Mouse (Mus musculus) embryonic facial prominence, embryonic 10.5 days (tissue): ENCODE data around the gene Krt80. TPM values are rescaled to one million over a fixed set of nuclear protein-coding genes. Genes with fewer than 3 reads are reported as not detected.
A peak's percentile ranks its signal among the peaks of the same experiment; 100 is the strongest.
"Not testable (repeated sequence)": the region's sequence is repeated elsewhere in the genome, so short reads cannot be mapped to it uniquely, and the experiment has no call there.

ENCODE experiments used
- DNase-seq: peaks from one replicate; pipeline ENCODE4 v3.0.0-alpha.2; 2017; ENCODE audit warnings: low spot score
- H3K27ac ChIP-seq: fragments of 300-500 bp; sonication (generic); replicated peaks from 2 replicates; pipeline ENCODE4 v1.5.1; 2016; ENCODE audit warnings: mild to moderate bottlenecking
- H3K27me3 ChIP-seq: fragments of 300-500 bp; sonication (generic); replicated peaks from 2 replicates; pipeline ENCODE4 v1.6.1; 2016; ENCODE audit warnings: low read depth, mild to moderate bottlenecking; ENCODE audit not compliant: poor library complexity, severe bottlenecking
- H3K36me3 ChIP-seq: fragments of 300-500 bp; sonication (generic); replicated peaks from 2 replicates; pipeline ENCODE4 v1.6.1; 2016; ENCODE audit warnings: mild to moderate bottlenecking, moderate library complexity
- H3K4me1 ChIP-seq: fragments of 300-500 bp; sonication (generic); 2 replicates; pipeline ENCODE4 v1.6.1; 2016
- H3K4me3 ChIP-seq: fragments of 300-500 bp; sonication (generic); 2 replicates; pipeline ENCODE4 v1.5.1; 2016; ENCODE audit warnings: mild to moderate bottlenecking, moderate library complexity
- H3K9me3 ChIP-seq: fragments of 300-500 bp; sonication (generic); 2 replicates; pipeline ENCODE4 v1.6.1; 2016; ENCODE audit warnings: mild to moderate bottlenecking
- WGBS: fragments of 180-500 bp; shearing (Covaris S2); methylation state at CpG from one replicate; pipeline ENCODE4 v1.1.7; 2016; 5-methylcytosine and 5-hydroxymethylcytosine counted together
- polyA plus RNA-seq: library from polyadenylated mRNA; unstranded; fragments of >200 nt; fragmentation: Nextera tagmentation; extraction: Ambion mirVana; gene quantifications from 2 replicates; pipeline ENCODE4 v1.2.1, GENCODE M21; 2016

Gene Krt80
- polyA plus RNA-seq, 1 experiment from 2014 or later: 0.16 TPM

DNA sequence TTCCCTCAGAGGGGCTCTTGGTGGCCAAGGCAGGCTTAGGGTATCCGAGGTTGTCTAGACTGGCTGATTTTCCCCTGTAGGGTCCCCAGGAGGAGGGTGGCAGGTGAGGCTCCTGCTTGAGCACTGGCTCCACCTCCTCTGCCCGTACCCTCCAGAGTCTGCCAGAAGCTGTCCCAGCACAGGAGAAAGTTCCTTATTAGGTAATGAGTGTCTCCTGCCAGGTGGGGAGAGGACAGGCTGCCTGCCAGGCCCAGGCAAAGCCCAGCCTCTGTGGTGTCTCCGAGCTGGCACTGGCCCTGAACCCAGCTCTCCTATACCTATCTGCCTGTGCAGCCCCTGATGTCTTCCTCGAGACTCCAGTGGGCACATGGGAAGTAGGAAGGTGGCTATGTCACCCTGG, 37.6 kb downstream of the Krt80 start:
- Histone ChIP-seq H3K4me3 (no peak overlapping the region), H3K9me3 (no peaks in the 10 kb centered on the region), H3K27ac (peak overlapping the region; percentile 40; the same call in 1 of the 2 replicates), H3K27me3 (no peaks in the 10 kb centered on the region; the same call in 1 of the 2 replicates), H3K36me3 (no peaks in the 10 kb centered on the region), H3K4me1 (peaks cover 44% of the 10 kb centered on the region)
- DNase-seq: no peak
- 67% methylated on average over 4 of the region's 4 CpGs for WGBS

DNA sequence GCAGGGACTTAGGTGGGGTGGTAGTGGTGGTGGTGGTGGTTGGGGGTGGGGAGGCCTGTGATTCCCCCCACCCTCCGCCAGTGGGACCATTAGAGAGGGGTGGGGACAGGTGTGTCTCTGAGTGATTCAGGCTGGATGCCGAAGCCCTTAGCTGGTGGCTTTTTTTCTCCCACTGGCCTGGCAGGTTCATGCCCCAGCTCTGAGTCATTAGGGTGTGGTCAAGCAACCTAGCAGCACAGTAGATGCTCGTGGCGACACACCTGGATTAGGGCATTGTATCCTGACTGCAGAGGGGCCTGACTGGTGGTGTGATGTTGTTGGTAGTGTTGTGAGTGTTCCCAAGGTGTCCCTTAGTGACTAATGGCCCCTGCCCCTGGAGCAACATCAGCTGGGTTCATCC, 38.9 kb downstream of the Krt80 start:
- no peaks in the 10 kb centered on the region for H3K27me3 ChIP-seq
- WGBS: 78% methylated on average over 4 of the region's 4 CpGs
- DNase-seq: no peak

DNA sequence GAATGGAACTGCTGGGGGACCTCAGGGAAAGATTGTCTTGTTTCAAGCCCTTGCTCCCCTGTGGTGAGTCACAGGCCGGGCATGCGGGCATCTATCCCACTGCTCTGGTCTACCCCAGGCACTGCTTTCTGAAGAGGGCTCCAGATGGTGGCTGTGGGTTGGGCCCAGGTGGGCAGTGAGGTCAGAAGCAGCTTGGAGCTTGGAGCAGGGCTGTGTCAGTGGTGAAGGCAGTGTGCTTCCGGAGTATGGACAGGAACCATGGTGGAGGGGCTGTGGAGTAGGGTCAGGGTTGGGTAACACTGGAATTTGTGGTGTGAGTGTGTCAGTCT, 40.4 kb downstream of the Krt80 start:
- Histone ChIP-seq H3K4me1 (peaks cover 30% of the 10 kb centered on the region), H3K27ac (peak overlapping the region; percentile 35; the same call in 1 of the 2 replicates), H3K9me3 (no peaks in the 10 kb centered on the region), H3K4me3 (no peak overlapping the region), H3K36me3 (no peaks in the 10 kb centered on the region), H3K27me3 (no peaks in the 10 kb centered on the region; the same call in 1 of the 2 replicates)
- DNase-seq: no peak
- WGBS: 64% methylated on average over 3 of the region's 3 CpGs

More for the DNA sequence above, 38.9 kb downstream of the Krt80 start:
- Histone ChIP-seq H3K36me3 (no peaks in the 10 kb centered on the region), H3K4me1 (peaks cover 35% of the 10 kb centered on the region), H3K9me3 (no peaks in the 10 kb centered on the region), H3K4me3 (no peak overlapping the region), H3K27ac (peak overlapping the region; percentile 35; the same call in 1 of the 2 replicates)

DNA sequence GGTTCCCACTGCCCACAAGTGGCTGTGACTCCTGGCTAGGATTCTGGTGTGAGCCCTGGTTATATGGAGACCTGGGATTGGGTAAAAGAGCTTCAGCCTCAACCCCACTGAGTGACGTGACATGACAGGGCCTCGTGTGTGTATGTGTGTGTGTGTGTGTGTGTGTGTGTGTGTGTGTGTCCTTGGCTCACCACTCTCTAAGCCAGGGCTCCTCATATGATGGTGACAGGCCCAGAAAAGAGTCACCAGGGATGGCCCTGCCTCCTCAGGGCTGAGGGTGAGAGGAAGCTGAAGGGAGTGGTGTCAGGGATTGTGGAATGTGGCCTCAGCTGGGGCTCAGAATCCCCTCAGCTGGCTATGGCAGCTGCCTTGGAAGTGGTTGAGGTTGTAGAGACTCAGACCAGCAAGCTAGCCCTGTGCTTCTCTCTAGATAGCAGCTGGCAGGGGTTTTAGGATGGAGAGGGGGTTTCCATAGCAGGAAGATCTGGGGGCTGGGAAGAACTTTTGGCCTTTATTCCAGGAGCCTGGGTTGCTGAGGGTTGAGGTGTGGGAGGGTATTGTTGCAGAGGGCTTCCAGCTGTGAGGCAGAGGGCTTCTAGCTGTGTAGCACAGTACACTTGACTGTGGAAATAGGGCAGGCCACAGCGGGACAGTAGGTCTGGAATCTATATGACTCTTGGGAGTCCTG, 40.9 kb downstream of the Krt80 start:
- 66% methylated on average over 3 of the region's 3 CpGs for WGBS
- Histone ChIP-seq H3K9me3 (no peaks in the 10 kb centered on the region), H3K27me3 (no peaks in the 10 kb centered on the region; the same call in 1 of the 2 replicates), H3K4me3 (no peak overlapping the region), H3K36me3 (no peaks in the 10 kb centered on the region), H3K4me1 (peaks cover 30% of the 10 kb centered on the region), H3K27ac (peak overlapping the region; percentile 40)
- DNase-seq: no peak

DNA sequence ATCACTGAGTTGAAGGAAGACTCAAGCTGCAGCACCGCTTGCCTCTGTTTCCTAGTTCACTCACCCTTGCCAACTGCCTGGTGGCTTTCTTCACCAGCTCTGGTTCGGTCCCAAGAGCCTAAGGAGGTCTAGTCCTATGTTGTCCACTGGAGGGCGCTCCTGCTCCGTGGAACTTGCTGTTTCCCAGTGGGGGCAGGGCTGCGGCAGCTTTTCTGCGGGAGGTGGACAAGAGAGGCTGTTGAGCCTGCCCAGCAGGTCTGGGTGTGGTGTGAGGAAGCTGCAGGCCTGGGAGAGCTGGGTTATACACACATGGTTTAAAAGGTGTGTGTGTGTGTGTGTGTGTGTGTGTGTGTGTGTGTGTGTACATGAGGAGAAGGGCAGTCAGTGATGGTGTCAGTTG, 42.7 kb downstream of the Krt80 start:
- H3K27me3 ChIP-seq: no peaks in the 10 kb centered on the region; the same call in 1 of the 2 replicates
- no peaks in the 10 kb centered on the region for H3K36me3 ChIP-seq
- H3K4me1 ChIP-seq: peaks cover 22% of the 10 kb centered on the region
- peak; percentile 85 for DNase-seq
- 6% methylated on average over 6 of the region's 6 CpGs for WGBS
- H3K27ac ChIP-seq: no peak overlapping the region
- 0 out of 2 replicates have a peak, but pooled peaks cover 2% of the 10 kb centered on the region for H3K9me3 ChIP-seq
- H3K4me3 ChIP-seq: no peak overlapping the region

DNA sequence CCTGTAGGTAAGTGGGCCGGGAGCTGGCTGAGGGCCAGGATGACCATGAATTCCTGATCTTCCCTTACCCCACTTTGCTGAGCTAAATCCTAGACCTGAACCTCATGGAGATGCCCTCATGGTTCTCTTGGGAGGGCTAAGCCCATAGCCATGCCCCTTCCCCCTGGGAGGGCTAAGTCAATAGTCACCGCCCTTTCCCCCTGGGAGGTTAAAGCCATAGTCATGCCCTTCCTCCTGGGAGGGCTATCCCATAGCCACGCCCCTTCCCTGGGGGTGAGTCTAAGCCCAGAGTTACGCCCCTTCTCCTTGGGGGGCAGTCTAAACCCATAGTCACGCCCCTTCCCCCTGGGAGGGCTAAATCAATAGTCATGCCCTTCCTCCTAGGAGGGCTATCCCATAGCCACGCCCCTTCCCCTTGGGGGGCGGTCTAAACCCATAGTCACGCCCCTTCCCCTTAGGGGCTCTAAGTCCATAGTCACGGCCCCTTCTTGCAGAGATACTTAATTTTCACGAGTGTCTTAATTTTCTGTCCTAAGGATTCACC, 43.9 kb downstream of the Krt80 start:
- no peak for DNase-seq
- Histone ChIP-seq H3K27me3 (no peaks in the 10 kb centered on the region; the same call in 1 of the 2 replicates), H3K4me3 (no peak overlapping the region), H3K9me3 (0 out of 2 replicates have a peak, but pooled peaks cover 2% of the 10 kb centered on the region), H3K27ac (no peak overlapping the region), H3K4me1 (peaks cover 25% of the 10 kb centered on the region), H3K36me3 (no peaks in the 10 kb centered on the region)
- WGBS: 39% methylated on average over 10 of the region's 10 CpGs

DNA sequence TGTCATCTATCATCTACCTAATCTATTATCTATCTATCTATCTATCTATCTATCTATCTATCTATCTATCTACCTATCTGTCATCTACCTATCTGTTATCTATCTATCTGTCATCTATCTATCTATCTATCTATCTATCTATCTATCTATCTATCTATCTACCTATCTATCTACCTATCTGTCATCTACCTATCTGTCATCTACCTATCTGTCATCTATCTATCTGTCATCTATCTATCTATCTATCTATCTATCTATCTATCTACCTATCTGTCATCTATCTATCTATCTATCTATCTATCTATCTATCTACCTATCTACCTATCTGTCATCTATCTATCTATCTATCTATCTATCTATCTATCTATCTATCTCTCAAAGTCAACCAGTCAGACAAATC, 45.6 kb downstream of the Krt80 start:
- H3K36me3 ChIP-seq, DNase-seq, H3K27me3 ChIP-seq, H3K27ac ChIP-seq, H3K9me3 ChIP-seq, H3K4me3 ChIP-seq: not testable (repeated sequence)
- H3K4me1 ChIP-seq: peaks cover 35% of the 10 kb centered on the region

DNA sequence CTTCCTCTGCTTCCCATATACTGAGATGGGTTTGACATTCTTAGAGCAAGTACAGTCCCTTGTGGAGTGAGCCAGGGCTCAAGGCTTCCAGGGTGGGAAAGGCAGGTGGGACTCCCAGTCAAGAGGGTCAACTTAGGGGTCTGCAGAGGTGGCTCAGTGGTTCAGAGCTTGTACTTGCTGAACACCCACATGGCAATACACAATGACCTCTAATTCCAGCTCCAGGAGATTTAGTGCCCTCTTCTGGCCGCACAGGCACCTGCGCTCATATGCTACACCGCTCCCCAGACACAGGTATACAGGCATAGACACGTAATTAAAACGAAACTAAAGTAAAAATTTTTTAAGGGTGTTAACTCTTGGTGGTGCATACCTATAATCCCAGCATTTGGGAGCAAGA, 46.5 kb downstream of the Krt80 start:
- Histone ChIP-seq H3K27me3 (no peaks in the 10 kb centered on the region; the same call in 1 of the 2 replicates), H3K4me3 (no peak overlapping the region), H3K27ac (no peak overlapping the region), H3K36me3 (no peaks in the 10 kb centered on the region), H3K4me1 (peaks cover 36% of the 10 kb centered on the region), H3K9me3 (0 out of 2 replicates have a peak, but pooled peaks cover 2% of the 10 kb centered on the region)
- DNase-seq: no peak
- WGBS: 94% methylated on average over 5 of the region's 5 CpGs

DNA sequence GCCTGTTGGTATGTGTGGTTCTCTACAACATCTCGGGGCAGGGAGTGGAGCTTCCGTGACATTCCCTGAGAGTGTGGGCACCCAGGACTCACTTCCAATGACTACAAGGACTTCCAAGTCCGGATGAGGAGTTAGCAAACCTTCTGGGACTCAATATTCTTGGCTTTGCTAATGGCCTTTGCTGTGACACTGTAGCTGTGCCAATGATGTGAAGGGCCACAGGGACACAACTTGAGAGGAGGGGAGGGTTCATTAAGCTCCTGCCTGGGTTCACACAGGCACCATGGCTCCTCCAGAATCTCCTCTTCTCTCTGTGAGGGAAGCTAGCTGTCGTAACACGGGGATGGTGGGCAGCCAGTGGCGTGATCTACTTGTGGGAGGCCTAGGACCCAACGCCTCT, 47.3 kb downstream of the Krt80 start:
- H3K4me1 ChIP-seq: peaks cover 34% of the 10 kb centered on the region
- no peaks in the 10 kb centered on the region; the same call in 1 of the 2 replicates for H3K27me3 ChIP-seq
- no peak for DNase-seq
- H3K36me3 ChIP-seq: no peaks in the 10 kb centered on the region
- H3K4me3 ChIP-seq: no peak overlapping the region
- 0 out of 2 replicates have a peak, but pooled peaks cover 2% of the 10 kb centered on the region for H3K9me3 ChIP-seq
- WGBS: 91% methylated on average over 7 of the region's 7 CpGs
- H3K27ac ChIP-seq: no peak overlapping the region

DNA sequence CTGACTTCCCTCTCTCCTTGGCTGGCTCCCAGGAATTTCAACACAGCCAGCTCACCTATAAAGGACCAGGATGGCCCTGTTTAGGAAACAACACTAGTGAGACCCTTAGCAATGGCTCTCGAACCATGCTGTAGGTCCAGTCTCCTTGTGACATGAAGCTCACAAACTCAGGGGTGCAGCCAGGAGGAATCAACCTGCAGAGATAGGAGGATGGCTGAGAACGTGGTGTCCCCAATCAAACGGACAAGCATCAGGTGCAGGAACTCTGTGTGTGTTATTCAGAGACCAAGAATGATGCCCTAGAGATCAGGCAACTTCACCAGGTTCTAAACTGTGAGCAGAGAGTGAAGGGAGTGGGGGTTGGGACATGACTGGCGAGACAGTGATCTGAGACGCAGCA, 47.9 kb downstream of the Krt80 start:
- Histone ChIP-seq H3K9me3 (0 out of 2 replicates have a peak, but pooled peaks cover 2% of the 10 kb centered on the region), H3K4me1 (peaks cover 33% of the 10 kb centered on the region)
- 87% methylated on average over 5 of the region's 5 CpGs for WGBS

DNA sequence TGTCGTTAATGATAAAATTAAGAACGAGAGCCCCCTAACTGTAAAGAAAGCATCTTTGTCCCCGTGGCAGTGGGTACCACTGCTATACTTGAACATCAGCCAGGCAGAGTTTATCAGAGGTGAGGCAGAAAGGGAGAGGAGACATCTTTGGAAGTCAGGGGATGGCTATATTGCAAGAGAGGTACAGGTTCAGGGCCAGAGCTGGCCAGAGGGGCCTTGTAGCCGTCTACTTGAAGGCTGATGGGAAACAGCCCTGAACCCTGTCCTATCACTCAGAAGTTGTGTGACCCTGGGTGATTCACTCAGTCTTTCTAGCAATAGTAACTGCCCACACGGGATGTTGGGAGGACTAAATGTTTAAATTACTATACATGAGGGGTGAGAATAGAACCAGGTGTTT, 48.8 kb downstream of the Krt80 start:
- 71% methylated on average over 5 of the region's 5 CpGs for WGBS
- Histone ChIP-seq H3K27ac (no peak overlapping the region), H3K36me3 (no peaks in the 10 kb centered on the region)

More for the DNA sequence above, 47.9 kb downstream of the Krt80 start:
- H3K27ac ChIP-seq: no peak overlapping the region
- H3K4me3 ChIP-seq: no peak overlapping the region
- DNase-seq: no peak
- H3K36me3 ChIP-seq: no peaks in the 10 kb centered on the region
- H3K27me3 ChIP-seq: no peaks in the 10 kb centered on the region; the same call in 1 of the 2 replicates

DNA sequence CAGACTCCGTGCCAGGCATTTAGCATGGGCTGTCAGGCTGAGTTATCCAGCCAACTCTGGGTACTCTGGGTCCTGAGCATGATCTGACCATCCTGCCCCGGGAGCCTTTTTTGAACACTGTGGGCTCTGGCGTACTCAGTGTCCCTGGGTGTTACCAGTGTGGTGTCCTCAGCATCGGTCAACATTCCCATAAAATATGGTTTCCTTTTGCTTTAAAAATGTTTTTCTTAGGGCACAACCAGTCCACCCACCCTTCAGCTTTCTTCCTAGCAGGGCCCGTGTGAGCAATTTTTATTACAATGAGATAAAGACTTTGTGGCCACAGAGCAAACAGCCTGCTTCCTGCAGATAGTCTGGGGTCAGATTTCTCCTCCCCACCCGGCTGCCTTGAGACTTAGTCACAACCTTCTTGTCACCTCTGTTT, 49.3 kb downstream of the Krt80 start:
- H3K9me3 ChIP-seq: 0 out of 2 replicates have a peak, but pooled peaks cover 2% of the 10 kb centered on the region
- no peak overlapping the region for H3K27ac ChIP-seq
- H3K4me3 ChIP-seq: no peak overlapping the region
- WGBS: 67% methylated on average over 6 of the region's 6 CpGs
- no peaks in the 10 kb centered on the region for H3K36me3 ChIP-seq
- no peaks in the 10 kb centered on the region; the same call in 1 of the 2 replicates for H3K27me3 ChIP-seq
- no peak for DNase-seq
- H3K4me1 ChIP-seq: peaks cover 47% of the 10 kb centered on the region

More for the DNA sequence above, 48.8 kb downstream of the Krt80 start:
- no peak overlapping the region for H3K4me3 ChIP-seq
- H3K27me3 ChIP-seq: no peaks in the 10 kb centered on the region; the same call in 1 of the 2 replicates
- peaks cover 42% of the 10 kb centered on the region for H3K4me1 ChIP-seq
- H3K9me3 ChIP-seq: 0 out of 2 replicates have a peak, but pooled peaks cover 2% of the 10 kb centered on the region
- no peak for DNase-seq
